Mouse (Mus musculus): ENCODE results near the gene Pes1. TPM values are rescaled to one million over a fixed set of nuclear protein-coding genes. Genes with fewer than 3 reads are reported as not detected.
"Not testable (repeated sequence)": the region's sequence is repeated elsewhere in the genome, so short reads cannot be mapped to it uniquely, and the experiment has no call there.

Gene Pes1
- polyA plus RNA-seq, 1 experiment from 2014 or later: 81.8 TPM

GRCm38 (mm10) chr11:3935135-3935534 lies 28.6 kb upstream of the Pes1 start:
- Histone ChIP-seq H3K36me3 (no peaks in the 10 kb centered on the region), H3K27me3 (ENCODE audit: insufficient read depth, poor library complexity, severe bottlenecking) (no peaks in the 10 kb centered on the region), H3K27ac (no peak overlapping the region), H3K9me3 (no peaks in the 10 kb centered on the region), H3K4me1 (replicated peaks) (peaks cover 19% of the 10 kb centered on the region), H3K4me3 (no peak overlapping the region)
- DNase-seq (ENCODE audit: low spot score): no peak
- WGBS: 75% methylated on average over 4 of the region's 4 CpGs

- Histone ChIP-seq H3K9me3 (no peaks in the 10 kb centered on the region), H3K27ac (no peak overlapping the region), H3K36me3 (no peaks in the 10 kb centered on the region), H3K4me1 (replicated peaks) (peaks cover 12% of the 10 kb centered on the region), H3K27me3 (ENCODE audit: insufficient read depth, poor library complexity, severe bottlenecking) (no peaks in the 10 kb centered on the region), H3K4me3 (no peak overlapping the region)
- 86% methylated on average over 3 of the region's 3 CpGs for WGBS
- no peak for DNase-seq (ENCODE audit: low spot score)
Measured at GRCm38 (mm10) chr11:3936318-3936717, 27.5 kb upstream of the Pes1 start.

- no peak overlapping the region for H3K4me3 ChIP-seq
- H3K27ac ChIP-seq: no peak overlapping the region
- WGBS: 81% methylated on average over 13 of the region's 13 CpGs
- H3K9me3 ChIP-seq: no peaks in the 10 kb centered on the region
- H3K4me1 ChIP-seq (replicated peaks): peaks cover under 1% of the 10 kb centered on the region; the same call in 1 of the 2 replicates
- no peak for DNase-seq (ENCODE audit: low spot score)
- H3K36me3 ChIP-seq: no peaks in the 10 kb centered on the region
- no peaks in the 10 kb centered on the region for H3K27me3 ChIP-seq (ENCODE audit: insufficient read depth, poor library complexity, severe bottlenecking)
Measured at GRCm38 (mm10) chr11:3937321-3937874, 26.4 kb upstream of the Pes1 start.

GRCm38 (mm10) chr11:3941371-3941770 lies 22.4 kb upstream of the Pes1 start:
- 90% methylated on average over 7 of the region's 7 CpGs for WGBS
- 0 out of 2 replicates have a peak, but pooled peaks cover 2% of the 10 kb centered on the region for H3K27me3 ChIP-seq (ENCODE audit: insufficient read depth, poor library complexity, severe bottlenecking)
- no peak overlapping the region for H3K4me3 ChIP-seq
- DNase-seq (ENCODE audit: low spot score): no peak
- H3K9me3 ChIP-seq: no peaks in the 10 kb centered on the region
- no peaks in the 10 kb centered on the region for H3K36me3 ChIP-seq
- no peaks in the 10 kb centered on the region for H3K4me1 ChIP-seq (replicated peaks)
- H3K27ac ChIP-seq: no peak overlapping the region

DNA sequence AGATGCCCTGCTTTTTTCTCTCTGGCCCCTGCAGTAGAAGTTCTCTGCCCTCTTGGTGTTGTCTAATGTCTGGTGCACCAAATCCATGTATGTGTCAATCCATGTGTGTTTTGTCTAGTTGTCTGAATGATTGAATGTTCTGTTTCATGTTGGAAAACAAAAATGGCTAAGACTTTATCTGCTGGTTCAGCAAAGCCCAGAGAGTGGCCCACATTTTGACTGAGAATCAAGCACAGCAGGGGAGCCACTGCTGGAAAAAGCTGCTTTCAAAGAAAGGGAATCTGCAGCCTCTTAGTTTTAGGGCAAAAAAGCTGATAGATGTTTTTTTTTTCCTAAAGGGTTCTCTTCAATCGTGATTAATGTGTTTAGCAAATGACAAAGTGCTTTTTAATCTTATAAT lies 17.4 kb upstream of the Pes1 start:
- 10% methylated on average over 1 of the region's 1 CpGs for WGBS
- Histone ChIP-seq H3K27ac (no peak overlapping the region), H3K4me1 (replicated peaks) (no peaks in the 10 kb centered on the region), H3K27me3 (ENCODE audit: insufficient read depth, poor library complexity, severe bottlenecking) (0 out of 2 replicates have a peak, but pooled peaks cover 2% of the 10 kb centered on the region), H3K9me3 (no peaks in the 10 kb centered on the region), H3K36me3 (no peaks in the 10 kb centered on the region), H3K4me3 (no peak overlapping the region)
- DNase-seq (ENCODE audit: low spot score): no peak

DNA sequence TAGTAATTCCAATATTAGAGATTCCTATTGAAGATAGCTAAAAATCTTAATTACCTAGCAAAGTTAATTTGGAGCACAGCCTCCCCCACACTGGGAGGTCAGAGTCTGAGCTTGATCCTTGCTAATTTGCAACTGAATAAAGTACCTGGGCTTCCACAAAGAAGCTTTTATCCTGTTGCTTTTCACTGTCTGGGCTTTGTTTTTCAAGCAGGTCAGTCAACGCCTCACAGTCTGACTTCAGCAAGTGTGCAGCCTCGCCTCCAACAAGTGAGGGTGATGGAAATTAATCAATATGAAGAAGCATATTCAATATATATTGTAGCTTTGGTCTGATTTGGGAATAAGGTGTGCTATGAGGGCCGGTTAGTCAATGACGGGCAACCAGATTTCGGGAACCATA lies 8.9 kb upstream of the Pes1 start:
- 77% methylated on average over 5 of the region's 5 CpGs for WGBS
- not testable (repeated sequence) for H3K36me3 ChIP-seq; H3K27me3 ChIP-seq (ENCODE audit: insufficient read depth, poor library complexity, severe bottlenecking); DNase-seq (ENCODE audit: low spot score); H3K4me3 ChIP-seq; H3K4me1 ChIP-seq (replicated peaks); H3K27ac ChIP-seq
- H3K9me3 ChIP-seq: peaks cover 26% of the 10 kb centered on the region; the same call in 1 of the 2 replicates

GRCm38 (mm10) chr11:3955371-3955770 lies 8.4 kb upstream of the Pes1 start:
- 74% methylated on average over 4 of the region's 4 CpGs for WGBS

GRCm38 (mm10) chr11:3960901-3961300 lies 2.9 kb upstream of the Pes1 start:
- DNase-seq (ENCODE audit: low spot score): no peak
- H3K4me3 ChIP-seq: no peak overlapping the region
- H3K27me3 ChIP-seq (ENCODE audit: insufficient read depth, poor library complexity, severe bottlenecking): no peaks in the 10 kb centered on the region
- H3K9me3 ChIP-seq: 0 out of 2 replicates have a peak, but pooled peaks cover 5% of the 10 kb centered on the region
- H3K36me3 ChIP-seq: no peaks in the 10 kb centered on the region
- WGBS: 64% methylated on average over 2 of the region's 2 CpGs
- no peak overlapping the region for H3K27ac ChIP-seq
- peaks cover 16% of the 10 kb centered on the region for H3K4me1 ChIP-seq (replicated peaks)

More at GRCm38 (mm10) chr11:3955371-3955770, 8.4 kb upstream of the Pes1 start:
- not testable (repeated sequence) for DNase-seq (ENCODE audit: low spot score); H3K4me3 ChIP-seq; H3K27me3 ChIP-seq (ENCODE audit: insufficient read depth, poor library complexity, severe bottlenecking); H3K36me3 ChIP-seq; H3K27ac ChIP-seq; H3K4me1 ChIP-seq (replicated peaks)
- H3K9me3 ChIP-seq: peaks cover 26% of the 10 kb centered on the region; the same call in 1 of the 2 replicates

- no peak for DNase-seq (ENCODE audit: low spot score)
- Histone ChIP-seq H3K36me3 (peaks cover 8% of the 10 kb centered on the region), H3K4me1 (replicated peaks) (peaks cover 18% of the 10 kb centered on the region), H3K27ac (no peak overlapping the region), H3K9me3 (no peaks in the 10 kb centered on the region), H3K4me3 (no peak overlapping the region), H3K27me3 (ENCODE audit: insufficient read depth, poor library complexity, severe bottlenecking) (no peaks in the 10 kb centered on the region)
- WGBS: 73% methylated on average over 3 of the region's 3 CpGs
Measured at GRCm38 (mm10) chr11:3961761-3962160, 2.0 kb upstream of the Pes1 start.

GRCm38 (mm10) chr11:3963155-3963554 lies 620 bp upstream of the Pes1 start:
- no peak for DNase-seq (ENCODE audit: low spot score)
- peak overlapping the region; percentile 93 for H3K27ac ChIP-seq
- 69% methylated on average over 10 of the region's 10 CpGs for WGBS

GRCm38 (mm10) chr11:3964416-3965172 lies 819 bp downstream of the Pes1 start:
- no peak for DNase-seq (ENCODE audit: low spot score)

More at GRCm38 (mm10) chr11:3963155-3963554, 620 bp upstream of the Pes1 start:
- peak overlapping the region; percentile 89 for H3K4me3 ChIP-seq
- H3K4me1 ChIP-seq (replicated peaks): peaks cover 18% of the 10 kb centered on the region
- no peaks in the 10 kb centered on the region for H3K27me3 ChIP-seq (ENCODE audit: insufficient read depth, poor library complexity, severe bottlenecking)
- peaks cover 17% of the 10 kb centered on the region for H3K36me3 ChIP-seq
- H3K9me3 ChIP-seq: no peaks in the 10 kb centered on the region

DNA sequence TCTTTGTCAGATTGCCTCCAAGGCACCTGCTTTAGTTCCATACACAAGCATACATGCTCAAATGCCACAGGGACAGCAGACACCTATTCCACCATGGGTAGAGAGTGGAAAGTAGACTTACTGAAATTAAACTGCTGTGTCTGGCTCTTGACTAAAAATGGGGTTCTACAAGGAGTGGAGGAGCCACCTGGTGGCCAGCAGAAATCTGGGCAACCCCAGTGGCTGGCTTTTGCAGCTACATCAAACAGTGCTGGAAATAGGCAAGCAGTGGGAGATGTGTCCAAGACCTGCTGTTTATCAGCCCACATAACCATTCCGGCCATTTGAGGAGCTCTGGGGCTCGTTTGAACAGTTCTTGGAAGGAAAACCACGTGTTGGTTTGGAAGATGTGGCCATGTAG lies 6.1 kb downstream of the Pes1 start:
- no peaks in the 10 kb centered on the region for H3K27me3 ChIP-seq (ENCODE audit: insufficient read depth, poor library complexity, severe bottlenecking)
- peaks cover 84% of the 10 kb centered on the region for H3K36me3 ChIP-seq
- no peak for DNase-seq (ENCODE audit: low spot score)

More at GRCm38 (mm10) chr11:3964416-3965172, 819 bp downstream of the Pes1 start:
- Histone ChIP-seq H3K4me1 (replicated peaks) (peaks cover 18% of the 10 kb centered on the region), H3K9me3 (no peaks in the 10 kb centered on the region), H3K36me3 (peaks cover 32% of the 10 kb centered on the region), H3K27me3 (ENCODE audit: insufficient read depth, poor library complexity, severe bottlenecking) (no peaks in the 10 kb centered on the region), H3K27ac (peak overlapping the region; percentile 93), H3K4me3 (peak overlapping the region; percentile 89)
- WGBS: 17% methylated on average over 11 of the region's 11 CpGs

DNA sequence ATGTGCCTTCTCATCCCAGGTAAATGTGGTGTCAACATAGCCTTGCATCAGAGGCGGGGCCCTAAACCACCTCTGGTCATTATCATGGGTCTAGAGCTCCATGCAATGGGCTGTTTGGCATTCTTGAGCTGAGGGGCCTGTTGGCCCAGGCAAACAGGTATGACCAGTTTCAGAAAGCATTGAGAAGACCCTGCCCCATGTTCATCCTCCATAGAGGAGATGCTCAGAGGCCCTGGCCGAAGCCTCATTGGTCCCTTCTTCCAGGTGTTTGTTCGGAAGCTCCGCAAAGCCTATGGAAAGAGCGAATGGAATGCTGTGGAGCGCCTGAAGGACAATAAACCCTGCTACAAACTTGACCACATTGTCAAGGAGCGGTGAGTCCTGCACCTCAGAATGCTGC lies 6.6 kb downstream of the Pes1 start:
- WGBS: 98% methylated on average over 7 of the region's 7 CpGs
- H3K27ac ChIP-seq: no peak overlapping the region
- H3K4me3 ChIP-seq: no peak overlapping the region
- no peak for DNase-seq (ENCODE audit: low spot score)
- H3K27me3 ChIP-seq (ENCODE audit: insufficient read depth, poor library complexity, severe bottlenecking): no peaks in the 10 kb centered on the region
- H3K9me3 ChIP-seq: no peaks in the 10 kb centered on the region
- H3K4me1 ChIP-seq (replicated peaks): peaks cover 7% of the 10 kb centered on the region
- peaks cover 89% of the 10 kb centered on the region for H3K36me3 ChIP-seq

More for the DNA sequence above, 6.1 kb downstream of the Pes1 start:
- Histone ChIP-seq H3K4me3 (no peak overlapping the region), H3K9me3 (no peaks in the 10 kb centered on the region), H3K4me1 (replicated peaks) (peaks cover 12% of the 10 kb centered on the region), H3K27ac (no peak overlapping the region)
- 83% methylated on average over 3 of the region's 3 CpGs for WGBS

Measured in hindbrain, embryonic 10.5 days (tissue).